Mouse (Mus musculus): ENCODE data around the gene Dlgap3. TPM values are rescaled to one million over a fixed set of nuclear protein-coding genes. Genes with fewer than 3 reads are reported as not detected.

Gene Dlgap3
- polyA plus RNA-seq, 1 experiment from 2014 or later, result 11.6 TPM

DNA sequence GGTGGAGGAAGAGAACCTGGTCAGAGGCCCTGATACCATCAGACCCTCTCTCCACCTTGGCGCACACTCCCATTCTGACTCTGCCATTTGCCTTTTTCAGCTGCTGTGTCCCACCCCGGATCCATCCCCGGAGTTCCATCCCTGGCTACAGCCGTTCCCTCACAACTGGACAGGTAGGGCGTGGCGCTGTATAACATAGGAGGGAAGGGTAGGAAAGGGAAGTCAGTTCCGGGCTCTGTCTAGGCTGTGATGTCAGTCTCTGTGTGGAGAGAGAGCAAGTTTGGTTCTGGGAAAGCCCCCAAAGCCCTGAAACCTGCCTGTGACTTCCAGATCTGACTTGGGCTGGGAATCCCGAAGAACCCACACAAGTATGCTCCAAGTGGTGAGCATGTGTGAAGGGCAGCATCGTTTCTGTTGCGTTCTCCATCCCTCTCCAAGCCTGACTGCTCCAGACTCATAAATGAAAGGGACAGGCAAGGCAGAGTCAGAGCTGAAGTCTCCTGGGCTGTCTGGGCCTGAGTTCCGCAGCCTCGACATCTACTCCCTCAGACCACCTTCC lies 31.2 kb downstream of the Dlgap3 start:
- WGBS, result 93% methylated on average over 12 of the region's 12 CpGs
- no peak overlapping the region for H3K4me2 ChIP-seq (replicated peaks)
- no peak for ATAC-seq (replicated peaks)

DNA sequence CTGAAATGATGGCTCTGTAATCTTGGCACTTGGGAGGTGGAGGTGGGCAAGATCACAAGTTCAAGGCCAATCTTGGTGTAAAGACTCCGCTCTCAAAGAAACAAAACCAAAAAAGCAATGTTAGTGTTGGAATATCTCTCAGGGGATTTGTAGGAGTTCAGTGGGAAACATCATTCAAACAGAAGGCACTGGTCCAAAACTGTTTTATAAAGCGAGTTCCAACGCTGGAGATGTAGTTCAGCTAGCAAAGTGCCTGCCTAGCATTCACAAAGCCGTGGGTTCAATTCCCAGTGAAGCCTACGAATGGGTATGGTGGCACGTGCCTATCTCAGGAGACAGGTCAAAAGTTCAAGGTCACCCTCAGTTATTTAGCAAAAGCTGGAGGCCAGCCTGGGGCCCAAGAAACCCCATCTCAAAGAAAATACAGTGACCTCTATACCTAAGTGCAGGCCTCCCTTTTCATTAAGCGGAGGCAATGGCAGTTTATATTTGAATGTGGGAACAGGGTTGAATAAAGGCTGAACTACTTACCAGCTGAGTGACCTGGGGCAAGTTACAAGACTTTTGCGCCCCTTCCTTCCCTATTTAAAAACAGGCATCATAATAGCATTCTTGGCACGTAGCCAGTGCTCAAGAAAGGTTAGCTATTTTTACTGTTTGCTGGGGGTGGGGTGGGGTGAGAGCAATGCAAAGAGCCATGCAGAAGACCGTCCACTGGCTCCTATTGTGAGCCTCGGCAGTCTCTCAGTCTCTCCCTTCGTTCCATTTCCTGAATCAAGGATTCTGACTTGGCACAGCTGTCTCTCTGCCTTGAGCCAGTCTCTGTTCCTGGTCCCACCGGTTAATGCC lies 32.0 kb downstream of the Dlgap3 start:
- no peaks in the 10 kb centered on the region for H3K27me3 ChIP-seq
- no peaks in the 10 kb centered on the region for H3K4me1 ChIP-seq
- H3K4me3 ChIP-seq, result no peak overlapping the region
- H3K4me2 ChIP-seq (replicated peaks), result no peak overlapping the region
- H3K9me3 ChIP-seq, result no peaks in the 10 kb centered on the region
- ATAC-seq (replicated peaks), result no peak
- no peaks in the 10 kb centered on the region for H3K36me3 ChIP-seq
- 70% methylated on average over 13 of the region's 13 CpGs for WGBS
- no peak overlapping the region for H3K9ac ChIP-seq (replicated peaks)
- H3K27ac ChIP-seq (replicated peaks), result no peak overlapping the region

More for the DNA sequence above, 31.2 kb downstream of the Dlgap3 start:
- Histone ChIP-seq H3K27ac (replicated peaks) (no peak overlapping the region), H3K36me3 (no peaks in the 10 kb centered on the region), H3K9ac (replicated peaks) (no peak overlapping the region), H3K4me3 (no peak overlapping the region), H3K9me3 (no peaks in the 10 kb centered on the region), H3K27me3 (no peaks in the 10 kb centered on the region), H3K4me1 (no peaks in the 10 kb centered on the region)

DNA sequence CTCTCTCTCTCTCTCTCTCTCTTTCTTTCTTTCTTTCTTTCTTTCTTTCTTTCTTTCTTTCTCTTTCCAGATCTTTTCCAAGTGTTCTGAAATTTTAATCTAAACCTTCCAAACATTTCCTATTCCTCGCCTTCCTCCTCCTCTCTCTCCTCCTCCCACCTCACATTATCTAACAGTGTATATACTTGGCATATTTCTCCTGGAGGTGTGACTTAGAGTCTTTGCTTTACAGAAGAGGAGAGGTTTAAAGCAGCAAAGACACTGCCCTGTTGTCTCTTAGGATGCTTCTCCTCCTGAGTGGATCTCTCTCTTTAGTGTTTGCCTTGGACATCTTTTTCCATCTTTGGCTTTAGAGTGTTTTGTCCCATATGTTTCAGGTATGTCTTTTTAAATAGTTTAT lies 34.1 kb downstream of the Dlgap3 start:
- Histone ChIP-seq H3K9ac (replicated peaks) (no peak overlapping the region), H3K4me2 (replicated peaks) (no peak overlapping the region), H3K27ac (replicated peaks) (no peak overlapping the region), H3K36me3 (no peaks in the 10 kb centered on the region), H3K9me3 (no peaks in the 10 kb centered on the region), H3K4me1 (no peaks in the 10 kb centered on the region), H3K27me3 (no peaks in the 10 kb centered on the region), H3K4me3 (no peak overlapping the region)
- no peak for ATAC-seq (replicated peaks)
- WGBS, result no CpG with 5 or more reads among the region's 1 CpGs

DNA sequence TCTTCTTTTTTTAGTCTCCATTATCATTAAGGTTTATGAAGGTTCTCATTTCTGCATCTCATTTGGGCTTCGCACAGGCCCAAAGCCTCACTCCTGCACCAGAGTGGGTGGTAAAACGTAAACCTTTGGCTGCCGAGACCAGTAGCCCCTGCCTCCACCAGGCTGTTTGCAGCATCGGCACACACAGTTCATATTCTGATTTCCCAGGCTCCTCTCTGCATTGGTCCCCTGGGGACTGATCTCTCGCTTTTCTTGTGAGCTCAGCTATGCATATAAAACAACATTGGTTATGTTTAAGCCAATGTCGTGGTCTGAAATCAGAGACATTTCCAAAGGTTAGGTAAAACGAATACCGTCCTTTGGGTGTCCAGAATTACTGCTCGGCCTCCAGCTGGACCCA lies 42.3 kb downstream of the Dlgap3 start:
- no peak for ATAC-seq (replicated peaks)
- Histone ChIP-seq H3K9me3 (no peaks in the 10 kb centered on the region), H3K4me2 (replicated peaks) (no peak overlapping the region), H3K36me3 (no peaks in the 10 kb centered on the region), H3K4me3 (no peak overlapping the region), H3K4me1 (peaks cover 4% of the 10 kb centered on the region; the same call in 1 of the 2 replicates), H3K27ac (replicated peaks) (no peak overlapping the region), H3K27me3 (peaks cover 4% of the 10 kb centered on the region; the same call in 1 of the 2 replicates), H3K9ac (replicated peaks) (no peak overlapping the region)
- 78% methylated on average over 9 of the region's 9 CpGs for WGBS

DNA sequence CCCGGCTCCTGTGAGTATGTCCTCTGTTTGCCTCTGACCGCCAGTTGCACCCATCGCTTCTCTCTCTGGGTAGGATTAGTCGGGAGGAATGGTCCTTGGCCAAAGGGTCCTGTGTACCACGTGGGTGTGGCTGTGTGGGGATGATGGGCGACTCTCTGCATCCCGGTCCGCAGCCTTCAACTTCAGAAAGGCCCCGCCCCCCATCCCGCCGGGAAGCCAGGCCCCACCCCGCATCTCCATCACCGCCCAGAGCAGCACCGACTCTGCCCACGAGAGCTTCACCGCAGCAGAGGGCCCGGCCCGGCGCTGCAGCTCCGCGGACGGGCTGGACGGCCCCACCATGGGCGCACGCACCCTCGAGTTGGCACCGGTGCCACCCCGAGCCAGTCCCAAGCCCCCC lies 45.5 kb downstream of the Dlgap3 start:
- peak; percentile 32; the same call in 1 of the 2 replicates for ATAC-seq (replicated peaks)
- peaks cover 4% of the 10 kb centered on the region; the same call in 1 of the 2 replicates for H3K27me3 ChIP-seq
- peaks cover 4% of the 10 kb centered on the region; the same call in 1 of the 2 replicates for H3K4me1 ChIP-seq
- H3K36me3 ChIP-seq, result no peaks in the 10 kb centered on the region
- WGBS, result 26% methylated on average over 28 of the region's 28 CpGs
- H3K4me2 ChIP-seq (replicated peaks), result peak overlapping the region; percentile 24
- H3K27ac ChIP-seq (replicated peaks), result no peak overlapping the region
- no peaks in the 10 kb centered on the region for H3K9me3 ChIP-seq
- no peak overlapping the region for H3K9ac ChIP-seq (replicated peaks)
- 0 out of 2 replicates have a peak overlapping the region, but pooled peaks have one; percentile 9 for H3K4me3 ChIP-seq

DNA sequence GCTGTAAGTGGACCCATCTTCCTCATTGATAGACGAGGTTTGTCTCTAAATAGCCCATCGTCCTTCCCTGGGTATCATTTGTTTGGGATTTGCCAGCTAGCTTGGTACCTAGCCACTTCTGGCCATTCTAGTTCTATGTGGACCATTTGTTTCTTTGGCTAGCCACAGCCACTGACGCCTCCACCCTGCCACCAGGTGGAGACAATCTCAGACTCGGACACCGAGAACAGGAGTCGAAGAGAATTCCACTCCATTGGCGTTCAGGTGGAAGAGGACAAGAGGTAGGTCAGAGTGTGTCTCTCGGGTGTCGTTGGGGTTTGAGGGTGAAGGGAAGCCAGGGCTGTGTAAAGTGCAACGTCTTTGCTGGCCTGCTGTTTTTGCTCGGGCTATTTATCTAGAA lies 46.1 kb downstream of the Dlgap3 start:
- H3K4me1 ChIP-seq, result peaks cover 4% of the 10 kb centered on the region; the same call in 1 of the 2 replicates
- no peak overlapping the region for H3K9ac ChIP-seq (replicated peaks)
- H3K4me2 ChIP-seq (replicated peaks), result no peak overlapping the region
- H3K36me3 ChIP-seq, result no peaks in the 10 kb centered on the region
- WGBS, result 51% methylated on average over 11 of the region's 11 CpGs
- peaks cover 4% of the 10 kb centered on the region; the same call in 1 of the 2 replicates for H3K27me3 ChIP-seq
- no peak overlapping the region for H3K27ac ChIP-seq (replicated peaks)
- no peak for ATAC-seq (replicated peaks)
- no peaks in the 10 kb centered on the region for H3K9me3 ChIP-seq
- H3K4me3 ChIP-seq, result no peak overlapping the region

DNA sequence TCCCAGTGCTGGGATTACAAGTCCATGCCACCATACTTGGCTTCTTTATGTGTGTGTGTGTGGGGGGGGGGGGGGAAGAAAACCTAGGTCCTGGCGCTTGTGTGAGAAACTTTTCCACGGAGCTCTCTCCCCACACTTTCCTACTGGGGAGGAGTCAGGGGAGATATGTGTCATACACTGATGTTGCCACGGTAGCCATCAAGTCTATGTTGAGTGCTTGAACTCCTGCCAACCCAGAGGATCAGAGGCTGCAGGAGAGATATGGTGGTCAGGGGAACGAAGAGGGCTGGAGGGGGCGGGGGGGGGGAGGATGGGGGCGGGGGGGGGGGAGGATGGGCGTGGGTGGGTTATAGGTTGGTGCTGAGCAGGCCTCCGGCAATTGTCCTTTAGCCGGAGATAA lies 46.8 kb downstream of the Dlgap3 start:
- peaks cover 4% of the 10 kb centered on the region; the same call in 1 of the 2 replicates for H3K27me3 ChIP-seq
- no peak overlapping the region for H3K4me2 ChIP-seq (replicated peaks)
- no peaks in the 10 kb centered on the region for H3K9me3 ChIP-seq
- no peak overlapping the region for H3K4me3 ChIP-seq
- ATAC-seq (replicated peaks), result no peak
- H3K36me3 ChIP-seq, result no peaks in the 10 kb centered on the region
- peaks cover 4% of the 10 kb centered on the region; the same call in 1 of the 2 replicates for H3K4me1 ChIP-seq
- no peak overlapping the region for H3K9ac ChIP-seq (replicated peaks)
- no peak overlapping the region for H3K27ac ChIP-seq (replicated peaks)
- WGBS, result 65% methylated on average over 5 of the region's 9 CpGs

DNA sequence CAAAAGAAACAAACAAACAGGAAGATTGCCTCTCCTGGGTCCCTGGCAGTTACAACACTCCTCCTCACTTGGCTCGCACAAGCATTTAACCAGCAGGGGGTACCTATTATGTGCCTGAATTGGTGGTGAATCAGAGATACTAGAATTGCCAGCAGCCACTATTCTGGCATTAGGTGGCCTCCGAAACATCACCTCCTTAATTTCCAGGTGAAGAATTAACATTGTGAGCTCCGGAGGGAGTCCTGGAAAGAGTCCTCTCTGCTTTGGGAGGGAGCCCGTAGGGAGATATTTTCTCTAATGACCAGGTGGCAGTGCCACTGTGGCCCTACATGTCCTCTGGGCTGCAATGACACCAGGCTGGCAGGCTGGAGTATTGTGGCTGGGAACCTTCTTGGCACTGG lies 47.2 kb downstream of the Dlgap3 start:
- 57% methylated on average over 4 of the region's 4 CpGs for WGBS
- H3K36me3 ChIP-seq, result no peaks in the 10 kb centered on the region

DNA sequence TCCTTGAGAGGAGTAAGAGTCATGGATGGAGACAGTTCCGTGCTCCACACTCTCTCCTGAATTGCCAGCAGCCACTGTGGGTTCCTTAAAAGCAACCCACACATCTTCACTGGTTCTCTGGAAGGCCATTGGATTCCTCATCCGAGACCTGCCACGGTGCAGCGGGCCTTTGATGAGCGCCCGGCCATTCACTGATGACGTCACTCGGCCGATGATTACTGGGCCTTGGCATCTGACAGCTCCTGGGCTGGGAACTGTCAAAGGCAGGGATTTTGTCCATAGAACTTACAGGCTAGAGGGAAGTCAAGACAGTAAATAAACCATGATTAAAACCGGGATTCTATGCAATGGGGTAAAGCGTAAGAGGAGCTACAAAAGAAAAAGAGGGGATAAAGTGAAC lies 48.0 kb downstream of the Dlgap3 start:
- no peak overlapping the region for H3K4me2 ChIP-seq (replicated peaks)
- H3K4me3 ChIP-seq, result no peak overlapping the region
- no peak overlapping the region for H3K9ac ChIP-seq (replicated peaks)
- H3K27ac ChIP-seq (replicated peaks), result no peak overlapping the region
- ATAC-seq (replicated peaks), result no peak
- peaks cover 4% of the 10 kb centered on the region; the same call in 1 of the 2 replicates for H3K4me1 ChIP-seq
- H3K36me3 ChIP-seq, result no peaks in the 10 kb centered on the region
- H3K9me3 ChIP-seq, result no peaks in the 10 kb centered on the region
- 46% methylated on average over 11 of the region's 11 CpGs for WGBS
- peaks cover 4% of the 10 kb centered on the region; the same call in 1 of the 2 replicates for H3K27me3 ChIP-seq

More for the DNA sequence above, 47.2 kb downstream of the Dlgap3 start:
- Histone ChIP-seq H3K4me1 (peaks cover 4% of the 10 kb centered on the region; the same call in 1 of the 2 replicates), H3K9ac (replicated peaks) (no peak overlapping the region), H3K27ac (replicated peaks) (no peak overlapping the region), H3K4me3 (no peak overlapping the region), H3K27me3 (peaks cover 4% of the 10 kb centered on the region; the same call in 1 of the 2 replicates), H3K4me2 (replicated peaks) (no peak overlapping the region), H3K9me3 (no peaks in the 10 kb centered on the region)
- ATAC-seq (replicated peaks), result no peak

DNA sequence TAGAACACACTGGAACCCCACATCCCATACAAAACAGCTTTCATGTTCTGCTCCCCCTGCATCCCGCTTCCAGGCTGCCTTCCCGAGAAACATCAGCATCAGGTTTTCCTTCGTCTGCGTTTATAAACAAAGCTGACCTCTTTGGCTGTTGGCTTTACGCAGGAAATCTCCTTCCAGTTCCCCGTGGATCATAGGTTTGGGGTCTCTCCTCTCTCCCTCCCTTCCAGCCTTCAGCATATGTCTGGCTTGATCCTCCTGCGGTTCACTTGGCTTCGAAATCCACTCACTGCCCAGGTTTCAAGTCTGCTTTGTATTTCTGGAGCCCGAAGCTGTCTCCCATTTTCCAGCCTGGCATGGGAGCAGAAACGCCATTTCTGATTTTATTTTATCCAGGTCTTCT lies 54.3 kb downstream of the Dlgap3 start:
- no peak overlapping the region for H3K27ac ChIP-seq (replicated peaks)
- no peak for ATAC-seq (replicated peaks)
- H3K9me3 ChIP-seq, result no peaks in the 10 kb centered on the region
- no peak overlapping the region for H3K9ac ChIP-seq (replicated peaks)
- no peak overlapping the region for H3K4me3 ChIP-seq
- peaks cover 28% of the 10 kb centered on the region for H3K4me1 ChIP-seq
- no peaks in the 10 kb centered on the region for H3K36me3 ChIP-seq
- no peak overlapping the region for H3K4me2 ChIP-seq (replicated peaks)
- WGBS, result 37% methylated on average over 10 of the region's 10 CpGs
- peaks cover 10% of the 10 kb centered on the region; the same call in 1 of the 2 replicates for H3K27me3 ChIP-seq

DNA sequence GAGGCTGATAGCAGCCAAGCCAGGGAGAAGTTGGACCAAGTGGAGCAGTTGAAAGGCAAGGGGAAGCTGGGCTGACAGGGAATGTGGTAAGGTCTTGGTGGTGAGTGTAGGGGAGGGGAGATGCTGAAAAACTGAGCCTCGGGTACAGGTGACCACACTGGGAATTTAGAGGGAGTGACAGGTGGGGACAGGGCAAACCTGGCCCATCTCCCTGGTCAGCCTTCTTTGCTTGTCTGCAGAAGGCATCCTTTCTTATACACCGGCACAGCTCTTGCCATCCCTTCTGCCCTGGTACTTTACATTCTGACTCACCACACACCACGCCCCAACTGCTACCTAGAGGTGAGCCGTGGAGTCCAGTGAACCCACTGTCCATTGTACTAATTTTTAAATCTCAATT lies 54.8 kb downstream of the Dlgap3 start:
- Histone ChIP-seq H3K27me3 (peaks cover 10% of the 10 kb centered on the region; the same call in 1 of the 2 replicates), H3K4me2 (replicated peaks) (no peak overlapping the region), H3K27ac (replicated peaks) (no peak overlapping the region), H3K4me1 (peaks cover 31% of the 10 kb centered on the region), H3K9ac (replicated peaks) (no peak overlapping the region), H3K36me3 (no peaks in the 10 kb centered on the region), H3K4me3 (no peak overlapping the region), H3K9me3 (no peaks in the 10 kb centered on the region)
- no peak for ATAC-seq (replicated peaks)
- WGBS, result 54% methylated on average over 4 of the region's 4 CpGs

DNA sequence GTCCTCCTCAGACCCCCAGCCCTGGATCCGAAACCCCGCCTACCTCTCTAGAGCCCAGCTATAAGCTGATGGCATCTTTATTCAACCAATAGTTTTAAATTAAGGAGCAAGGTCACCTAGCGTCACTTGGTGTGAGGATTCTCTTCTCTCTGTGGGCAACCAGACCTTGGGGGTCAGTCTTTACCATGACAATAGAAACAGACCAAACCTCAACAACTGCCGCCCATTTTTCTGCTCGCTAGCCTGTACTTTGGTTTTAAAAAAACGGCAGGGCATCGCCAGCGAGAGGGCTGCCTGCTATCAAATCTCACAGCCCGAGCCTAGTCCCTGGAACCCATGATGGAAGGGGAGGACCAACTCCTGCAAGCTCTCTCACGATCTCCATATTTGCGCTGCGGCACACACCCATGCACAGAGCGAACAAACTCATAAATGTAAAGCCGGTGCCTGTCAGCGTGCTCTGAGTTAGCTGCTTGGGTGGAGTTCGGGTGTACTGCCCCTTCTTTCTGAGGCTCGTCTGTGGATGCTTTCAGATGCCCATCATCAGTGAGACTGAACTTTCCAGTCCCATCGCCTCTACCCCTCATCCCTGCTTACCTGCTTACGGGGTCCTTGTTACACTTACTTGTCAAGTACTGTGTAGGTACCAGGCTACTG lies 55.6 kb downstream of the Dlgap3 start:
- Histone ChIP-seq H3K4me2 (replicated peaks) (no peak overlapping the region), H3K4me3 (no peak overlapping the region)
- 12% methylated on average over 19 of the region's 19 CpGs for WGBS

More for the DNA sequence above, 55.6 kb downstream of the Dlgap3 start:
- no peak for ATAC-seq (replicated peaks)
- Histone ChIP-seq H3K36me3 (no peaks in the 10 kb centered on the region), H3K9ac (replicated peaks) (0 out of 2 replicates have a peak overlapping the region, but pooled peaks have one; percentile 3), H3K27me3 (peaks cover 10% of the 10 kb centered on the region; the same call in 1 of the 2 replicates), H3K27ac (replicated peaks) (no peak overlapping the region), H3K4me1 (peaks cover 31% of the 10 kb centered on the region), H3K9me3 (no peaks in the 10 kb centered on the region)

All from forebrain, embryonic 15.5 days (tissue).